Mouse (Mus musculus): ENCODE measurements at regions not wholly inside any gene's neighbourhood (a gene's known extent, or its start where the extent isn't known, plus 50 kb on each side); places are given as distances from the start of the nearest gene placed in this dataset.

GRCm38 (mm10) chr14:45714311-45714710 lies 56.4 kb upstream of the Ddhd1 start:
- H3K27me3 ChIP-seq (ENCODE audit: control insufficient read depth, insufficient read depth, insufficient read length): no peaks in the 10 kb centered on the region
- no peak overlapping the region for H3ac ChIP-seq (ENCODE audit: control insufficient read depth, insufficient read length, low read depth)
- H3K4me3 ChIP-seq (ENCODE audit: insufficient read depth, poor library complexity, severe bottlenecking): no peak overlapping the region
- TF ChIP-seq CTCF (IDR thresholded peaks at IDR 0.05; ENCODE audit: control insufficient read depth, insufficient read depth, insufficient read length): no peak
- TF ChIP-seq CEBPB (IDR thresholded peaks at IDR 0.05; ENCODE audit: low read depth): no peak
- TF ChIP-seq MYOG (IDR thresholded peaks at IDR 0.05; ENCODE audit: control insufficient read depth, extremely low read depth, insufficient read length): no peak
- no peak for TF ChIP-seq MAX (IDR thresholded peaks at IDR 0.05)
- no peak for TF ChIP-seq MYOD1 (IDR thresholded peaks at IDR 0.05; ENCODE audit: control insufficient read depth, insufficient read length, low read depth)
- TF ChIP-seq FOSL1 (IDR thresholded peaks at IDR 0.05; ENCODE audit: insufficient read depth, low read length, poor library complexity, severe bottlenecking): no peak
- no peak for TF ChIP-seq USF1 (IDR thresholded peaks at IDR 0.05; ENCODE audit: low read depth)
- no peaks in the 10 kb centered on the region for H3K79me3 ChIP-seq (ENCODE audit: low read depth)
- no peaks in the 10 kb centered on the region for H3K36me3 ChIP-seq (ENCODE audit: control insufficient read depth, insufficient read depth)
- H3K79me2 ChIP-seq (ENCODE audit: control insufficient read depth, insufficient read depth): no peaks in the 10 kb centered on the region

- Histone ChIP-seq H3K79me2 (ENCODE audit: control insufficient read depth, insufficient read depth) (no peaks in the 10 kb centered on the region), H3K4me3 (ENCODE audit: insufficient read depth, poor library complexity, severe bottlenecking) (no peak overlapping the region), H3K36me3 (ENCODE audit: control insufficient read depth, insufficient read depth) (no peaks in the 10 kb centered on the region), H3K79me3 (ENCODE audit: low read depth) (no peaks in the 10 kb centered on the region), H3ac (ENCODE audit: control insufficient read depth, insufficient read length, low read depth) (no peak overlapping the region), H3K27me3 (ENCODE audit: control insufficient read depth, insufficient read depth, insufficient read length) (no peaks in the 10 kb centered on the region)
- TF ChIP-seq FOSL1 (IDR thresholded peaks at IDR 0.05; ENCODE audit: insufficient read depth, low read length, poor library complexity, severe bottlenecking): no peak
- no peak for TF ChIP-seq MAX (IDR thresholded peaks at IDR 0.05)
These were observed 56.8 kb upstream of the Ddhd1 start for GRCm38 (mm10) chr14:45714786-45715185.

GRCm38 (mm10) chr14:45716100-45716499 lies 58.2 kb upstream of the Ddhd1 start:
- no peaks in the 10 kb centered on the region for H3K79me3 ChIP-seq (ENCODE audit: low read depth)
- no peaks in the 10 kb centered on the region for H3K36me3 ChIP-seq (ENCODE audit: control insufficient read depth, insufficient read depth)
- no peaks in the 10 kb centered on the region for H3K79me2 ChIP-seq (ENCODE audit: control insufficient read depth, insufficient read depth)
- TF ChIP-seq MYOD1 (IDR thresholded peaks at IDR 0.05; ENCODE audit: control insufficient read depth, insufficient read length, low read depth) (no peak), FOSL1 (IDR thresholded peaks at IDR 0.05; ENCODE audit: insufficient read depth, low read length, poor library complexity, severe bottlenecking) (no peak), MYOG (IDR thresholded peaks at IDR 0.05; ENCODE audit: control insufficient read depth, extremely low read depth, insufficient read length) (no peak), CEBPB (IDR thresholded peaks at IDR 0.05; ENCODE audit: low read depth) (no peak), CTCF (IDR thresholded peaks at IDR 0.05; ENCODE audit: control insufficient read depth, insufficient read depth, insufficient read length) (no peak), MAX (IDR thresholded peaks at IDR 0.05) (no peak)
- H3K4me3 ChIP-seq (ENCODE audit: insufficient read depth, poor library complexity, severe bottlenecking): no peak overlapping the region
- H3ac ChIP-seq (ENCODE audit: control insufficient read depth, insufficient read length, low read depth): no peak overlapping the region
- H3K27me3 ChIP-seq (ENCODE audit: control insufficient read depth, insufficient read depth, insufficient read length): no peaks in the 10 kb centered on the region

GRCm38 (mm10) chr14:45722887-45723286 lies 64.9 kb upstream of the Ddhd1 start:
- TF ChIP-seq MYOG (IDR thresholded peaks at IDR 0.05; ENCODE audit: control insufficient read depth, extremely low read depth, insufficient read length) (no peak), CEBPB (IDR thresholded peaks at IDR 0.05; ENCODE audit: low read depth) (no peak), CTCF (IDR thresholded peaks at IDR 0.05; ENCODE audit: control insufficient read depth, insufficient read depth, insufficient read length) (no peak), MYOD1 (IDR thresholded peaks at IDR 0.05; ENCODE audit: control insufficient read depth, insufficient read length, low read depth) (no peak), USF1 (IDR thresholded peaks at IDR 0.05; ENCODE audit: low read depth) (no peak), FOSL1 (IDR thresholded peaks at IDR 0.05; ENCODE audit: insufficient read depth, low read length, poor library complexity, severe bottlenecking) (no peak), MAX (IDR thresholded peaks at IDR 0.05) (no peak)
- Histone ChIP-seq H3K27me3 (ENCODE audit: control insufficient read depth, insufficient read depth, insufficient read length) (no peaks in the 10 kb centered on the region), H3ac (ENCODE audit: control insufficient read depth, insufficient read length, low read depth) (no peak overlapping the region), H3K79me3 (ENCODE audit: low read depth) (no peaks in the 10 kb centered on the region), H3K4me3 (ENCODE audit: insufficient read depth, poor library complexity, severe bottlenecking) (no peak overlapping the region), H3K79me2 (ENCODE audit: control insufficient read depth, insufficient read depth) (no peaks in the 10 kb centered on the region), H3K36me3 (ENCODE audit: control insufficient read depth, insufficient read depth) (no peaks in the 10 kb centered on the region)

GRCm38 (mm10) chr14:45724341-45724740 lies 66.4 kb upstream of the Ddhd1 start:
- no peaks in the 10 kb centered on the region for H3K79me2 ChIP-seq (ENCODE audit: control insufficient read depth, insufficient read depth)
- no peak overlapping the region for H3K4me3 ChIP-seq (ENCODE audit: insufficient read depth, poor library complexity, severe bottlenecking)
- TF ChIP-seq MYOG (IDR thresholded peaks at IDR 0.05; ENCODE audit: control insufficient read depth, extremely low read depth, insufficient read length) (no peak), CEBPB (IDR thresholded peaks at IDR 0.05; ENCODE audit: low read depth) (no peak), FOSL1 (IDR thresholded peaks at IDR 0.05; ENCODE audit: insufficient read depth, low read length, poor library complexity, severe bottlenecking) (no peak), MAX (IDR thresholded peaks at IDR 0.05) (no peak), MYOD1 (IDR thresholded peaks at IDR 0.05; ENCODE audit: control insufficient read depth, insufficient read length, low read depth) (no peak), CTCF (IDR thresholded peaks at IDR 0.05; ENCODE audit: control insufficient read depth, insufficient read depth, insufficient read length) (no peak), USF1 (IDR thresholded peaks at IDR 0.05; ENCODE audit: low read depth) (no peak)

More at GRCm38 (mm10) chr14:45724341-45724740, 66.4 kb upstream of the Ddhd1 start:
- no peaks in the 10 kb centered on the region for H3K79me3 ChIP-seq (ENCODE audit: low read depth)
- no peaks in the 10 kb centered on the region for H3K27me3 ChIP-seq (ENCODE audit: control insufficient read depth, insufficient read depth, insufficient read length)
- no peaks in the 10 kb centered on the region for H3K36me3 ChIP-seq (ENCODE audit: control insufficient read depth, insufficient read depth)
- H3ac ChIP-seq (ENCODE audit: control insufficient read depth, insufficient read length, low read depth): no peak overlapping the region
